Mouse (Mus musculus): ENCODE results near the gene Cox8b. TPM values are rescaled to one million over a fixed set of nuclear protein-coding genes. Genes with fewer than 3 reads are reported as not detected.
"Not testable (repeated sequence)": the region's sequence is repeated elsewhere in the genome, so short reads cannot be mapped to it uniquely, and the experiment has no call there.

Gene Cox8b
- polyA plus RNA-seq, 1 experiment from 2014 or later = 378 TPM

- H3K36me3 ChIP-seq (ENCODE audit: control insufficient read depth, insufficient read depth, low read length) = peaks cover 23% of the 10 kb centered on the region
- no peak for ATAC-seq (ENCODE audit: insufficient number of reproducible peaks, insufficient read depth, low FRiP score, low read depth)
- H3K4me3 ChIP-seq (ENCODE audit: control insufficient read depth in 1 of 2, insufficient read depth in 1 of 2, low read depth in 1 of 2, low read length in 2 of 2) = no peak overlapping the region
- H3K27me3 ChIP-seq (ENCODE audit: control insufficient read depth, insufficient read depth, low read length) = no peaks in the 10 kb centered on the region
- no peak overlapping the region for H3K27ac ChIP-seq (replicated peaks in 1 of 2; ENCODE audit: control insufficient read depth in 1 of 2, insufficient read depth in 1 of 2, low read depth in 2 of 2, low read length in 2 of 2)
- H3K9me3 ChIP-seq (ENCODE audit: control insufficient read depth, low read length) = no peaks in the 10 kb centered on the region
- no peak overlapping the region for H3K9ac ChIP-seq (ENCODE audit: low read length)
- no peak overlapping the region for H3K4me2 ChIP-seq (ENCODE audit: low read length)
- 82% methylated on average over 15 of the region's 15 CpGs for WGBS
- peaks cover 6 to 8% of the 10 kb centered on the region in 2 experiments for H3K4me1 ChIP-seq (ENCODE audit: control insufficient read depth in 2 of 2, insufficient read depth in 2 of 2, low read length in 2 of 2)
These were observed 2.0 kb upstream of the Cox8b start for GRCm38 (mm10) chr7:140902036-140902875.

- ATAC-seq (ENCODE audit: insufficient number of reproducible peaks, insufficient read depth, low FRiP score, low read depth) = no peak
- Histone ChIP-seq H3K9me3 (ENCODE audit: control insufficient read depth, low read length) (no peaks in the 10 kb centered on the region), H3K27ac (replicated peaks in 1 of 2; ENCODE audit: control insufficient read depth in 1 of 2, insufficient read depth in 1 of 2, low read depth in 2 of 2, low read length in 2 of 2) (peak overlapping the region in 1 of 2 experiments; percentile 89; a peak in 1 of 4 replicates), H3K36me3 (ENCODE audit: control insufficient read depth, insufficient read depth, low read length) (peaks cover 52% of the 10 kb centered on the region), H3K4me2 (ENCODE audit: low read length) (peak overlapping the region; percentile 68), H3K4me3 (ENCODE audit: control insufficient read depth in 1 of 2, insufficient read depth in 1 of 2, low read depth in 1 of 2, low read length in 2 of 2) (peak overlapping the region in 1 of 2 experiments; percentile 41; a peak in 2 of 4 replicates), H3K4me1 (ENCODE audit: control insufficient read depth in 2 of 2, insufficient read depth in 2 of 2, low read length in 2 of 2) (peaks cover 6 to 8% of the 10 kb centered on the region in 2 experiments), H3K27me3 (ENCODE audit: control insufficient read depth, insufficient read depth, low read length) (no peaks in the 10 kb centered on the region), H3K9ac (ENCODE audit: low read length) (peak overlapping the region; percentile 75)
- 76% methylated on average over 3 of the region's 3 CpGs for WGBS
These were observed 1.1 kb downstream of the Cox8b start for GRCm38 (mm10) chr7:140899121-140899520.

- ATAC-seq (ENCODE audit: insufficient number of reproducible peaks, insufficient read depth, low FRiP score, low read depth) = no peak
- 78% methylated on average over 7 of the region's 7 CpGs for WGBS
- Histone ChIP-seq H3K9ac (ENCODE audit: low read length) (no peak overlapping the region), H3K4me3 (ENCODE audit: control insufficient read depth in 1 of 2, insufficient read depth in 1 of 2, low read depth in 1 of 2, low read length in 2 of 2) (no peak overlapping the region), H3K9me3 (ENCODE audit: control insufficient read depth, low read length) (no peaks in the 10 kb centered on the region), H3K4me1 (ENCODE audit: control insufficient read depth in 2 of 2, insufficient read depth in 2 of 2, low read length in 2 of 2) (peaks cover 6 to 8% of the 10 kb centered on the region in 2 experiments), H3K27me3 (ENCODE audit: control insufficient read depth, insufficient read depth, low read length) (no peaks in the 10 kb centered on the region), H3K27ac (replicated peaks in 1 of 2; ENCODE audit: control insufficient read depth in 1 of 2, insufficient read depth in 1 of 2, low read depth in 2 of 2, low read length in 2 of 2) (no peak overlapping the region), H3K36me3 (ENCODE audit: control insufficient read depth, insufficient read depth, low read length) (peaks cover 64% of the 10 kb centered on the region), H3K4me2 (ENCODE audit: low read length) (no peak overlapping the region)
These were observed 2.4 kb downstream of the Cox8b start for GRCm38 (mm10) chr7:140897863-140898262.

GRCm38 (mm10) chr7:140894611-140895010 is 5.6 kb downstream of the Cox8b start:
- no peak overlapping the region for H3K9ac ChIP-seq (ENCODE audit: low read length)
- H3K4me1 ChIP-seq (ENCODE audit: control insufficient read depth in 2 of 2, insufficient read depth in 2 of 2, low read length in 2 of 2) = no peaks in the 10 kb centered on the region
- H3K27ac ChIP-seq (replicated peaks in 1 of 2; ENCODE audit: control insufficient read depth in 1 of 2, insufficient read depth in 1 of 2, low read depth in 2 of 2, low read length in 2 of 2) = no peak overlapping the region
- WGBS = 94% methylated on average over 3 of the region's 3 CpGs
- H3K4me3 ChIP-seq (ENCODE audit: control insufficient read depth in 1 of 2, insufficient read depth in 1 of 2, low read depth in 1 of 2, low read length in 2 of 2) = no peak overlapping the region
- no peaks in the 10 kb centered on the region for H3K9me3 ChIP-seq (ENCODE audit: control insufficient read depth, low read length)
- ATAC-seq (ENCODE audit: insufficient number of reproducible peaks, insufficient read depth, low FRiP score, low read depth) = no peak
- H3K36me3 ChIP-seq (ENCODE audit: control insufficient read depth, insufficient read depth, low read length) = peaks cover 84% of the 10 kb centered on the region
- no peak overlapping the region for H3K4me2 ChIP-seq (ENCODE audit: low read length)
- H3K27me3 ChIP-seq (ENCODE audit: control insufficient read depth, insufficient read depth, low read length) = no peaks in the 10 kb centered on the region

GRCm38 (mm10) chr7:140894031-140894430 is 6.2 kb downstream of the Cox8b start:
- H3K36me3 ChIP-seq (ENCODE audit: control insufficient read depth, insufficient read depth, low read length) = peaks cover 84% of the 10 kb centered on the region
- ATAC-seq (ENCODE audit: insufficient number of reproducible peaks, insufficient read depth, low FRiP score, low read depth) = no peak
- H3K9me3 ChIP-seq (ENCODE audit: control insufficient read depth, low read length) = no peaks in the 10 kb centered on the region
- no peak overlapping the region for H3K9ac ChIP-seq (ENCODE audit: low read length)
- H3K4me2 ChIP-seq (ENCODE audit: low read length) = no peak overlapping the region
- no peaks in the 10 kb centered on the region for H3K4me1 ChIP-seq (ENCODE audit: control insufficient read depth in 2 of 2, insufficient read depth in 2 of 2, low read length in 2 of 2)
- no peak overlapping the region for H3K4me3 ChIP-seq (ENCODE audit: control insufficient read depth in 1 of 2, insufficient read depth in 1 of 2, low read depth in 1 of 2, low read length in 2 of 2)
- H3K27me3 ChIP-seq (ENCODE audit: control insufficient read depth, insufficient read depth, low read length) = no peaks in the 10 kb centered on the region
- 85% methylated on average over 7 of the region's 7 CpGs for WGBS
- H3K27ac ChIP-seq (replicated peaks in 1 of 2; ENCODE audit: control insufficient read depth in 1 of 2, insufficient read depth in 1 of 2, low read depth in 2 of 2, low read length in 2 of 2) = no peak overlapping the region

GRCm38 (mm10) chr7:140890636-140891035 is 9.6 kb downstream of the Cox8b start:
- peaks cover 85% of the 10 kb centered on the region for H3K36me3 ChIP-seq (ENCODE audit: control insufficient read depth, insufficient read depth, low read length)

GRCm38 (mm10) chr7:140882469-140882803 is 17.8 kb downstream of the Cox8b start:
- Histone ChIP-seq H3K36me3 (ENCODE audit: control insufficient read depth, insufficient read depth, low read length) (peaks cover 45% of the 10 kb centered on the region), H3K4me2 (ENCODE audit: low read length) (peak overlapping the region; percentile 74)
- 0 out of 2 replicates have a peak, but pooled peaks have one; percentile 8 for ATAC-seq (ENCODE audit: insufficient number of reproducible peaks, insufficient read depth, low FRiP score, low read depth)

More at GRCm38 (mm10) chr7:140890636-140891035, 9.6 kb downstream of the Cox8b start:
- not testable (repeated sequence) for ATAC-seq (ENCODE audit: insufficient number of reproducible peaks, insufficient read depth, low FRiP score, low read depth); H3K27ac ChIP-seq (replicated peaks in 1 of 2; ENCODE audit: control insufficient read depth in 1 of 2, insufficient read depth in 1 of 2, low read depth in 2 of 2, low read length in 2 of 2); H3K27me3 ChIP-seq (ENCODE audit: control insufficient read depth, insufficient read depth, low read length); H3K4me1 ChIP-seq (ENCODE audit: control insufficient read depth in 2 of 2, insufficient read depth in 2 of 2, low read length in 2 of 2); H3K9me3 ChIP-seq (ENCODE audit: control insufficient read depth, low read length); H3K4me2 ChIP-seq (ENCODE audit: low read length); H3K4me3 ChIP-seq (ENCODE audit: control insufficient read depth in 1 of 2, insufficient read depth in 1 of 2, low read depth in 1 of 2, low read length in 2 of 2); H3K9ac ChIP-seq (ENCODE audit: low read length)
- 95% methylated on average over 16 of the region's 16 CpGs for WGBS

More at GRCm38 (mm10) chr7:140882469-140882803, 17.8 kb downstream of the Cox8b start:
- H3K9me3 ChIP-seq (ENCODE audit: control insufficient read depth, low read length) = no peaks in the 10 kb centered on the region
- H3K9ac ChIP-seq (ENCODE audit: low read length) = peak overlapping the region; percentile 80
- WGBS = 0% methylated on average over 12 of the region's 12 CpGs
- peaks cover 3 to 9% of the 10 kb centered on the region in 2 experiments; a peak in 2 of 4 replicates for H3K4me1 ChIP-seq (ENCODE audit: control insufficient read depth in 2 of 2, insufficient read depth in 2 of 2, low read length in 2 of 2)
- no peaks in the 10 kb centered on the region for H3K27me3 ChIP-seq (ENCODE audit: control insufficient read depth, insufficient read depth, low read length)
- H3K27ac ChIP-seq (replicated peaks in 1 of 2; ENCODE audit: control insufficient read depth in 1 of 2, insufficient read depth in 1 of 2, low read depth in 2 of 2, low read length in 2 of 2) = peak overlapping the region in 1 of 2 experiments; percentile 86; a peak in 2 of 4 replicates
- H3K4me3 ChIP-seq (ENCODE audit: control insufficient read depth in 1 of 2, insufficient read depth in 1 of 2, low read depth in 1 of 2, low read length in 2 of 2) = peak overlapping the region; percentile 76 to 96

Measured in heart, embryonic 14.5 days (tissue).